Mouse (Mus musculus): Measurements from ENCODE around the gene Galnt2.

- TF ChIP-seq CTCF (IDR thresholded peaks at IDR 0.05; ENCODE audit: control insufficient read depth, insufficient read depth, low read length) = no peak
- TF ChIP-seq POLR2A (IDR thresholded peaks at IDR 0.05; ENCODE audit: borderline replicate concordance, control insufficient read depth, low read depth, low read length) = no peak
Observed at GRCm38 (mm10) chr8:124345098-124345497, 113.9 kb downstream of the Galnt2 start.

Data from bone marrow, adult 2 months (tissue).